Mouse (Mus musculus) kidney, postnatal 4 days (tissue): Measurements from ENCODE around the gene Atxn3.

Source experiments
- DNase-seq, 2 experiments: peaks; one replicate each; pipeline ENCODE4 v3.0.0; 2021; ENCODE audit warnings: mixed read lengths in 2 of 2

Gene Atxn3

GRCm38 (mm10) chr12:101884926-101885325 lies 73.1 kb downstream of the Atxn3 start:
- no peak for DNase-seq

DNA sequence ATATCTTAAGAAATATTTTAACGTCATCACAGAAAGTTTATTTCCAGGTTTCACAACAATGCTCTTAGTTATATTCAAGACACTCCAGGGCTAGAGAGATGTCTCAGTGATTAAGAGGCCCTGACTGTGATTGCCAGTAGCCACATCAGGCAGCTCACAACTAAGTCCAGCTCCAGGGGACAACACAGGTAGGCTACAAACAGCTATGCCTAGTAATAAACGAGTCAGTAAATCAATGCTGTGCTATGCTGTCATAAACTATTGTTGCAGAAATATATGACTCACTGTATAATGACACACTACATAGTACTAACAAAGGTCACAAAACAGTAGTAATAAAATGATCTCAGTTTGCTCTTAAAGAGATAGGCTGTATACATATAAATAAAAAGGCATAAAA lies 81.7 kb downstream of the Atxn3 start:
- no peak for DNase-seq

GRCm38 (mm10) chr12:101875107-101875506 lies 82.9 kb downstream of the Atxn3 start:
- DNase-seq = no peak
